Mouse (Mus musculus) heart, embryonic 12.5 days (tissue): ENCODE data around the gene Sema6b. TPM values are rescaled to one million over a fixed set of nuclear protein-coding genes. Genes with fewer than 3 reads are reported as not detected.

ENCODE experiments used
- ATAC-seq: fragments of 200-750 bp; cut with Nextera tagmentation; 2 replicates; pipeline ENCODE4 v1.8.0; 2017; ENCODE audit warnings: moderate TSS enrichment, moderate library complexity; ENCODE audit not compliant: insufficient number of reproducible peaks, low FRiP score
- H3K27ac ChIP-seq: fragments of 300-500 bp; sonication (generic); 2 replicates; pipeline ENCODE4 v1.5.1; 2016; ENCODE audit warnings: mild to moderate bottlenecking, moderate library complexity; ENCODE audit not compliant: poor library complexity, severe bottlenecking
- H3K27me3 ChIP-seq: fragments of 300-500 bp; sonication (generic); replicated peaks from 2 replicates; pipeline ENCODE4 v1.6.1; 2016; ENCODE audit warnings: mild to moderate bottlenecking, moderate library complexity
- H3K36me3 ChIP-seq: fragments of 300-500 bp; sonication (generic); 2 replicates; pipeline ENCODE4 v1.6.1; 2016; ENCODE audit warnings: mild to moderate bottlenecking, moderate library complexity
- H3K4me1 ChIP-seq: fragments of 300-500 bp; sonication (generic); replicated peaks from 2 replicates; pipeline ENCODE4 v1.6.1; 2016; ENCODE audit warnings: mild to moderate bottlenecking
- H3K4me2 ChIP-seq: fragments of 300-500 bp; sonication (generic); 2 replicates; pipeline ENCODE4 v1.6.1; 2016; ENCODE audit warnings: mild to moderate bottlenecking, moderate library complexity
- H3K4me3 ChIP-seq: fragments of 300-500 bp; sonication (generic); 2 replicates; pipeline ENCODE4 v1.5.1; 2016; ENCODE audit warnings: mild to moderate bottlenecking
- H3K9ac ChIP-seq: fragments of 300-500 bp; sonication (generic); 2 replicates; pipeline ENCODE4 v1.6.1; 2016; ENCODE audit warnings: mild to moderate bottlenecking, moderate library complexity
- H3K9me3 ChIP-seq: fragments of 300-500 bp; sonication (generic); replicated peaks from 2 replicates; pipeline ENCODE4 v1.6.1; 2016; ENCODE audit warnings: mild to moderate bottlenecking, moderate library complexity
- WGBS: fragments of 180-500 bp; shearing (Covaris S2); methylation state at CpG from one replicate; pipeline ENCODE4 v1.1.7; 2016; 5-methylcytosine and 5-hydroxymethylcytosine counted together
- polyA plus RNA-seq: library from polyadenylated mRNA; unstranded; fragments of >200 nt; fragmentation: Nextera tagmentation; extraction: Ambion mirVana; gene quantifications from 2 replicates; pipeline ENCODE4 v1.2.1, GENCODE M21; 2016

Sema6b gene
- polyA plus RNA-seq, 1 experiment from 2014 or later = 0.57 TPM

DNA sequence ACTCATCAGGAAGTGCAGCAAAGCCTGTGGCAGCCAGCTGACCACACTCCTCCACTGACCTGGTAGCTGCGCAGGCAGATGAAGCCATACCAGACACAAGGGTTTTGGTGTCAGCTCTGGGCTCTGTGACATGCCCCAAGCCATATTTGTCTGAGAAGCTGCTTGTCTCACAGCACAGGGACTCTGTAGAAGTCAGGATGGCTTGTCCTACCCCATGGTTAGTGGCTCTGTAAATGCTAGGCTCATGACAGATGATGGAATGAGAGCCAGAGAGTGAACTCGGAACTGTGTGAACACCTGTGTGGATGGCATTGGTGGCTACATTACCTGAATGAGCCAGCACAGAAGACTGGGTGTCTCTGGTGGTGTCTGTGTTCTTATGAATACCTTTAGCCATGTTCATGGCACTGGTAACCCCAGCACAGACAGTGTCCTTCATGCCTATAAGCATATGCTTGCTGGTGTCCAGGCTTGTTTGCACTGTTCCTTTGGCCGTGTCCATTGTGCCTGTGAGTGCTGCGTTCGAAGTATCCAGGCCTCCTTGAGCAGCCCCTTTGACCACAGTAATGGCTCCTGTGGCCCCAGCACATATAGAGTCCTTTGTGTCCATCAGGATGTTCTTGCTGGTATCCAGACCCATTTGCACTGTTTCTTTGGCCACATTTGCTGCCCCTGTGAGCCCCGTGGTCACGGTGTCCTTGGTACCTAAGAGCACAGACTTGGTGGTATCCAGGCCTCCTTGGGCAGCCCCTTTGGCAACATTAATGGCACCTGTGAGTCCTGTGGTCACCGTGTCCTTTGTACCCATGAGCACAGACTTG, 36.5 kb downstream of the Sema6b start:
- no peak for ATAC-seq
- H3K4me3 ChIP-seq = no peak overlapping the region
- peaks cover 66% of the 10 kb centered on the region for H3K36me3 ChIP-seq
- no peak overlapping the region for H3K27ac ChIP-seq
- H3K9me3 ChIP-seq = no peaks in the 10 kb centered on the region
- no peak overlapping the region for H3K4me2 ChIP-seq
- H3K9ac ChIP-seq = no peak overlapping the region
- WGBS = 87% methylated on average over 8 of the region's 8 CpGs
- H3K27me3 ChIP-seq = no peaks in the 10 kb centered on the region
- H3K4me1 ChIP-seq = peaks cover 3% of the 10 kb centered on the region

DNA sequence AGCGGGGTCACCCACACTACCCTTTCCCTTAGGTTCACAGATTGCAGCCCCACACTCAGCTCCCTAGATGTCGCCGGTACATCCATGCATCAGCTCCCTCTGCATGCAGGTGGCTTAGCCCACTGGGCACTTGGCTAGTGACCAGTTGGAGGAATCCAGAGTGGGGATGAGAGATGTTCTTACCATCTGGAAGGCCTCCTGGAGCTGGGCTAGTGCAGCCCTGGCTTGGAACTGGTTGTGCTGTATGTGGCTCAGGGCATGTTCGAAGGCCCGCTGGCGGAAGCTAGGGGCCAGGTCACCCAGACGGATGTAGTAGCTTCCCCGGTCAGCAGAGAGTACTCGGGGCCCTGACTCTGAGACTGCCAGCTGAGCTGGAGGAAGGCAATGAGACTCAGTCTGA, 37.2 kb downstream of the Sema6b start:
- Histone ChIP-seq H3K4me2 (no peak overlapping the region), H3K36me3 (peaks cover 68% of the 10 kb centered on the region), H3K4me1 (no peaks in the 10 kb centered on the region), H3K27ac (no peak overlapping the region), H3K4me3 (no peak overlapping the region), H3K9ac (no peak overlapping the region), H3K27me3 (no peaks in the 10 kb centered on the region), H3K9me3 (no peaks in the 10 kb centered on the region)
- no peak for ATAC-seq
- WGBS = 90% methylated on average over 9 of the region's 9 CpGs

DNA sequence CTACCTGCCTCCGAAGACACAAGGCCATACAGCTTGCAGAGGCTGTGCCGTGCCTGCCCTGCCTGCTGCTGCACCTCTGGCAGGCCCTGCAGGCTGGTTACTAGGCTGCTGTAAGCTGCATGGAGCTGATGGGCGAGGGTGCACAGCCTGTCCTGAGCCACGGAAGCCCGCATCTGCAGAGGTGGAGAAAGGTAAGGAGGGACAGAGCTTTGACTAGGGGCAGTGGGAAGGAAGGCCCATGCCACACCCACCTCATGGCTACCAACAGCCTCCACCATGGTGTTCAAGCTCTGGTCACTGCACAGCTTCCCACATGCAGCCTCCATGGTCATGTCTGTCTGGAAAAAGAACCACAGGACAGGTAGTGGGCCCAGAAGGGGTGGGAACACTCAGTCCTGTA, 38.0 kb downstream of the Sema6b start:
- H3K27me3 ChIP-seq = no peaks in the 10 kb centered on the region
- H3K4me2 ChIP-seq = no peak overlapping the region
- H3K9me3 ChIP-seq = no peaks in the 10 kb centered on the region
- no peak overlapping the region for H3K27ac ChIP-seq
- 90% methylated on average over 5 of the region's 5 CpGs for WGBS
- ATAC-seq = 0 out of 2 replicates have a peak, but pooled peaks have one; percentile 8
- no peak overlapping the region for H3K9ac ChIP-seq
- peaks cover 68% of the 10 kb centered on the region for H3K36me3 ChIP-seq
- no peaks in the 10 kb centered on the region for H3K4me1 ChIP-seq
- no peak overlapping the region for H3K4me3 ChIP-seq

DNA sequence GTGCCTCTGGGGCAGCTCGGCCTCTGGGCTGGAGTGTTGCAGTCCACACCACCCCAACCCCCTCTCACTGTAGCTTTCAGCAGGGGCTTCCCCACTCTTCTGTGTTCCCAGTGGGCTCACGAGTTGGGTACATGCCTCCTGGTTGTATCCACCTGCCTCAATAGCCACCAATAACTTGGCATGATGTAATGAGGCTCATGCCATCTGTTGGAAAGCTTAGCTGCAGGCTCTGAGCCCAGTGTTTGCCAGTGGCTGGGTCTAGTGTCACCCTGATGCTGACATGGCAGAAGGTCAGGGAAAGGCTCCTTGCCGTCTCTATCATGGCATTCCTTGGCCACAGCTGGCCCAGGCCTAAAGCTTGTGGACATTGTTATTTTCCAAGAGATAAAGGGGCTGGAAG, 39.3 kb downstream of the Sema6b start:
- WGBS = 91% methylated on average over 3 of the region's 3 CpGs
- Histone ChIP-seq H3K9ac (no peak overlapping the region), H3K27ac (no peak overlapping the region), H3K4me3 (no peak overlapping the region), H3K4me2 (no peak overlapping the region), H3K9me3 (no peaks in the 10 kb centered on the region), H3K36me3 (peaks cover 81% of the 10 kb centered on the region), H3K27me3 (no peaks in the 10 kb centered on the region), H3K4me1 (no peaks in the 10 kb centered on the region)
- ATAC-seq = no peak

DNA sequence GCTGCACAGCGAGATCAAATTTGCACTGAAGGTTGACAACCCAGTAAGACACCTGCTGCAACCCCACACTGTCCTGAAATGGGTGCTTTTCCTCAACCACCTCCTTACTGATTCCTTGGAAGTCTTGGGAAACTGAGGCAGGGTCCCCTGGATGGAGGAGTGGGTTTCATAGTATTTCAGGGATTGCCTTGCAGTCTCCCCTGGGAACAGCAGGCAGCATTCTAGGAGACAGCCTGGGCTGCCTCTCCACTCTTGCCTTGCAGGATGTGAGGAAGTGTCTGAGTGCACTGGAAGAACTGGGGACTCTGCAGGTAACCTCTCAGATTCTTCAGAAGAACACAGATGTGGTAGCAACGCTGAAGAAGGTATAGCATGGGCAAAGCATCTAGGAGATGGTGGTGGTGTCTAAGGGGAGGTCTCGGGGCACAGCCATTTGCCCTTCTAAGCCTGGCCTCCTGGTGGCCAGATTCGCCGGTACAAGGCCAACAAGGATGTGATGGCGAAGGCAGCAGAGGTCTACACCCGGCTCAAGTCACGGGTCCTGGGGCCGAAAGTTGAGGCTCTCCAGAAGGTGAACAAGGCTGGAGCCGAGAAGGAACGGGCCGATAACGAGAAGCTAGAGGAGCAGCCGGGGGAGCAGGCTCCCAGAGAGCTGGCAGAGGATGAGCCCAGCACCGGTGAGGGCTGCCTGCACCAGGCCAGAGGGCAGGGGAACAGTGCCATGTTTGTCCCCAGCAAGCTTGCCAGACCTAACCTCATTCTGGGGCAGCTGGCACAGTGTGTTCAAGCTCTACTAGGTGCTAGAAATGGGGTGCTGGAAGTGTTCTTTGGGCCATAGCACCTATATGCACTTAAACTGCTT, 41.2 kb downstream of the Sema6b start:
- Histone ChIP-seq H3K4me2 (no peak overlapping the region), H3K27me3 (no peaks in the 10 kb centered on the region), H3K9ac (no peak overlapping the region), H3K27ac (no peak overlapping the region), H3K4me1 (no peaks in the 10 kb centered on the region), H3K4me3 (no peak overlapping the region), H3K36me3 (peaks cover 90% of the 10 kb centered on the region), H3K9me3 (no peaks in the 10 kb centered on the region)
- 88% methylated on average over 15 of the region's 15 CpGs for WGBS
- no peak for ATAC-seq

DNA sequence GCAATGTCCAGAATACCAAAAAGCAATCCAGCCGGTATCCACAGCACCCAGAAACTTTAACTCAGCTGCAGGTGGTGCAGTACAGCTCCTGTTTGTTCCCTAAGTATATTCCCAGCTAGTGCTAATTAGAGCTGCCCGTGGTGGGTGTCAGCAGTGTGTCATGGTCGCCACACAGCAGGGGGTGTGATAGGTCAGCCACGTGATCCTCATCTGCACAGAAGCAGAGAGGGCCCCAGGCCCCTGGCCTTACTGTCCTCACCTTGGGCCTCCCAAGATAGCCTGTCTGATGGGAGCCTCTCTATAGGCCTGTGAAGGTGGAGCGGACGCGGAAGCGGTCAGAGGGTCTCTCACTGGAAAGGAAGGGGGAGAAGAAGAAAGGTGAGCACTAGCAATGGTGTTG, 42.0 kb downstream of the Sema6b start:
- ATAC-seq = no peak
- no peak overlapping the region for H3K4me3 ChIP-seq
- no peaks in the 10 kb centered on the region for H3K27me3 ChIP-seq
- no peak overlapping the region for H3K27ac ChIP-seq
- H3K36me3 ChIP-seq = peaks cover 88% of the 10 kb centered on the region
- H3K9me3 ChIP-seq = no peaks in the 10 kb centered on the region
- H3K9ac ChIP-seq = no peak overlapping the region
- 88% methylated on average over 8 of the region's 8 CpGs for WGBS
- no peaks in the 10 kb centered on the region for H3K4me1 ChIP-seq
- no peak overlapping the region for H3K4me2 ChIP-seq

DNA sequence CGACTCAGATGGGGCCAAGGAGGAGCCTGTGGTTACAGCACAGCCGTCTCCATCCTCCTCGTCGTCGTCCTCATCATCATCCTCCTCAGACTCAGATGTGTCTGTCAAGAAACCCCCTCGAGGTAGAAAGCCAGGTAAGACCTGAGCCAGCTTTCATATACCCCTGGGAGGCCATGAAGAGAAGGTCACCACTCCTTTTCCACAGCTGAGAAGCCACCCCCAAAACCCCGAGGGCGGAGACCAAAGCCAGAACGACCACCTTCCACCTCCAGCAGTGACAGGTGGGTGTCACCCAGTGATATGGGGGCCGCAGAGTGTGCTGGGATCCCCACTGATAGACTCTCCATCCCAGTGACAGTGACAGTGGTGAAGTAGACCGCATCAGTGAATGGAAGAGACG, 43.3 kb downstream of the Sema6b start:
- WGBS = 92% methylated on average over 12 of the region's 12 CpGs
- Histone ChIP-seq H3K4me1 (no peaks in the 10 kb centered on the region), H3K27me3 (no peaks in the 10 kb centered on the region), H3K27ac (no peak overlapping the region), H3K36me3 (peaks cover 83% of the 10 kb centered on the region), H3K9ac (no peak overlapping the region), H3K4me3 (no peak overlapping the region), H3K4me2 (no peak overlapping the region), H3K9me3 (no peaks in the 10 kb centered on the region)
- no peak for ATAC-seq

DNA sequence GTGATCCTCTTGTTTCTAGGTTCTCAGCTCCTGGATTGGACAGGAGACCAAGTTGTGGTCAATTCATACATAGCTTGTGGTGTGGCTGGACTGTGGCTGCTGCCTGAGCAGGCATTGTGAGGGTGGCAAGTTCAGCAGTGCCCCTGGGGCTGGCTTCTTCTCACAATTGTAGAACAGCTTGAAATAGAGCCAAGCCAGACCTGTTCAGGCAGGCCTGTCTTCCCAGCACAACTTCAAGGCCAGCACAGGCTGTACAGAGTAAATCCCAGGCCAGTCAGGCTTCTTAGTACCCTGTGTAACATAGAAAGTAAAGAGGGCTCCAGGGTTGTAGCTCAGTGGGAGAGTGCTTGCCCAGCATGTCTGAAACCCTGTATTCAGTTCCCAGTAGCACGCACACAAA, 47.3 kb downstream of the Sema6b start:
- Histone ChIP-seq H3K4me2 (no peak overlapping the region), H3K9ac (no peak overlapping the region), H3K4me3 (no peak overlapping the region), H3K36me3 (peaks cover 71% of the 10 kb centered on the region), H3K27ac (no peak overlapping the region), H3K9me3 (no peaks in the 10 kb centered on the region), H3K4me1 (no peaks in the 10 kb centered on the region), H3K27me3 (no peaks in the 10 kb centered on the region)
- no peak for ATAC-seq
- WGBS = 90% methylated on average over 1 of the region's 1 CpGs

DNA sequence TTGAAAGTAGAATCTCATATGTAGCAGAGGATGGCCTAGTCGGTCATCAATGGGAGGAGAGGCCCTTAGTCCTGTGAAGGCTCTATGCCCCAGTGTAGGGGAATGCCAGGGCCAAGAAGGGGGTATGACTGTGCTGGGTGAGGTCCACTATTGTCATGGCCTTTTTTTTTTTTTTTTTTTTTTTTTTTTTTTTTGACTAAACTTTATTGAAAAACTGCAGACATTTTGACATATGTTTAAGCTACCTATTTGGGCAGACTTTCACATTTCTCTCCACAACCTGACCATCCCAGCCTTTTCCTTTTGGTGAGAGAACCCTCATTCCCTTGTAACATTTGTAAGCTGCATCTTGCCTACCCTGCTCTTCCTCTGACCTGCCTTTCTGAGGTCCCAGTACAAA, 47.8 kb downstream of the Sema6b start:
- Histone ChIP-seq H3K9me3 (no peaks in the 10 kb centered on the region), H3K4me3 (no peak overlapping the region), H3K4me1 (no peaks in the 10 kb centered on the region), H3K27ac (no peak overlapping the region), H3K9ac (no peak overlapping the region), H3K27me3 (no peaks in the 10 kb centered on the region), H3K4me2 (no peak overlapping the region), H3K36me3 (peaks cover 69% of the 10 kb centered on the region)
- 80% methylated on average over 1 of the region's 1 CpGs for WGBS
- no peak for ATAC-seq

DNA sequence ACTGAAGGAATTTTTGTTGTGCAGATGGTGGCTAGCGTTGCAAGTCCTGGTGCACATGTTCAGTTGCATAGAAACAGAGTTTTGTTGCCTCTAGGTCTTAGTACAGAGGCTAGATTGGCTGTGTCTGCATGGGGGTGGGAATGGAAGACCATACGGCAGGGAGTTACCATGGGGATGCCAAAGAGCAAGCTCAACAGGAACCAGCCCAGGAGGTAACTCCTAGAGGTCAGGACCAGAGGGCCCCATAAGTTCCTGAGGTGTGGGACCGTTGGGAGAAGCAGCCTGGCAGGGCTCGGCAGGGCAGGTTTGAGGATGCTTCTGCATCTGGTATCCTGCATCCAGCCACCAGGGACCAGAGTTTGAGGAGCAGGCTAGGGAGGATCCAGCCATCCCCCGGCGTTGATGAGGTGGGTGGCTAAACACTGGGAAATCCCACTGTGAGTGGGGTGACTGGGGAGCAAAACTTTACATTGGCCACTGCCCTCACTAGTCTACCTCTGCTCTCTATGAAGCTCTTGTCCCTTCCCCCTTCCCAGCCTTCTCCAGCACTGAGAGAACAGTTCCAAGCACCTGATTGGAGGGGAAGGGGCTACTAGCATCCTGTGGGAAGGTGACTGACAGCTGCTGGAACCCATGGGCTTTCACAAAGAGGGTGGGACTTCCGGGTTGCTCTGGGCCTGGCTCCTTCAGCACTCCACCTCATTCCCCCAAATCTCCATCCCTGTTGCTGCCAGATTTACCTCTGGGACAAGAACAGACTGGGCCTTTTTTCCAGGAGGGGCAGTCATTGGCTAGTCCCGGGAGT, 59.2 kb downstream of the Sema6b start:
- Histone ChIP-seq H3K4me3 (peak overlapping the region; percentile 92), H3K9ac (peak overlapping the region; percentile 92), H3K27me3 (no peaks in the 10 kb centered on the region), H3K27ac (peak overlapping the region; percentile 17; the same call in 1 of the 2 replicates), H3K9me3 (no peaks in the 10 kb centered on the region), H3K36me3 (peaks cover 29% of the 10 kb centered on the region), H3K4me2 (peak overlapping the region; percentile 93), H3K4me1 (peaks cover 19% of the 10 kb centered on the region)
- 16% methylated on average over 8 of the region's 8 CpGs for WGBS
- ATAC-seq = no peak

DNA sequence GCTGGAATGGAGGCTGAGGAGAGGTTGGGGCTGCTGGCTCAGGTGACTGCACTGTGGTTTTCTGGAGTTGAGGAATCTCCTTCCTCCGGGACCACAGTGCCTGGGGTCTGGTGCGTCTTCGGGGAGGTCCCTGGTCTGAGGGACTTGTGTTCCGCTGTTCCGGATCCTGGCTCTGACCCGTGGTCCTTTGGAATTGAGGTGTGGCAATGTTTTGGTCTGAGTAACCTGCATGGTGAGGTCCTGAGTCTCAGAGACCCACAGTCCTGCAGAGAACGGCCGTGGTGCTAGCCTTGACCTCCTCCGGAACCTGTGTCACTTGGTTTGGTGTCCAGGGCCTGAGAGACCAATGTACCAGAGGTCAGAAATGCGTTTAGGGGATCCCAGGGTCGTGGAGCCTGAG, 60.2 kb downstream of the Sema6b start:
- Histone ChIP-seq H3K4me2 (peak overlapping the region; percentile 93), H3K27me3 (no peaks in the 10 kb centered on the region), H3K27ac (peak overlapping the region; percentile 59; the same call in 1 of the 2 replicates), H3K4me1 (peaks cover 27% of the 10 kb centered on the region), H3K4me3 (peak overlapping the region; percentile 92), H3K9ac (peak overlapping the region; percentile 92), H3K36me3 (peaks cover 23% of the 10 kb centered on the region), H3K9me3 (no peaks in the 10 kb centered on the region)
- no peak for ATAC-seq
- WGBS = under 1% methylated on average over 11 of the region's 11 CpGs
